Mouse (Mus musculus) intestine, embryonic 15.5 days (tissue): Measurements from ENCODE around the gene Incenp. TPM values are rescaled to one million over a fixed set of nuclear protein-coding genes. Genes with fewer than 3 reads are reported as not detected.

Source experiments
- ATAC-seq: fragments of 200-750 bp; cut with Nextera tagmentation; 2 replicates; pipeline ENCODE4 v1.8.0; 2017; ENCODE audit warnings: moderate TSS enrichment, moderate library complexity
- H3K27ac ChIP-seq: fragments of 300-500 bp; sonication (generic); 2 replicates; pipeline ENCODE4 v1.5.1; 2015; ENCODE audit warnings: mild to moderate bottlenecking, inconsistent platforms
- H3K27me3 ChIP-seq: fragments of 300-500 bp; sonication (generic); replicated peaks from 2 replicates; pipeline ENCODE4 v1.6.1; 2015; ENCODE audit warnings: inconsistent platforms
- H3K36me3 ChIP-seq: fragments of 300-500 bp; sonication (generic); 2 replicates; pipeline ENCODE4 v1.6.1; 2015; ENCODE audit warnings: inconsistent platforms
- H3K4me1 ChIP-seq: fragments of 300-500 bp; sonication (generic); replicated peaks from 2 replicates; pipeline ENCODE4 v1.6.1; 2015; ENCODE audit warnings: inconsistent platforms
- H3K4me2 ChIP-seq: fragments of 300-500 bp; sonication (generic); replicated peaks from 2 replicates; pipeline ENCODE4 v1.6.1; 2015; ENCODE audit warnings: mild to moderate bottlenecking, inconsistent platforms
- H3K4me3 ChIP-seq: fragments of 300-500 bp; sonication (generic); replicated peaks from 2 replicates; pipeline ENCODE4 v1.5.1; 2015; ENCODE audit warnings: inconsistent platforms
- H3K9ac ChIP-seq: fragments of 300-500 bp; sonication (generic); 2 replicates; pipeline ENCODE4 v1.6.1; 2015; ENCODE audit warnings: inconsistent platforms
- H3K9me3 ChIP-seq: fragments of 300-500 bp; sonication (generic); 2 replicates; pipeline ENCODE4 v1.6.1; 2016; ENCODE audit warnings: inconsistent platforms
- WGBS: fragments of 180-500 bp; shearing (Covaris S2); methylation state at CpG from one replicate; pipeline ENCODE4 v1.1.7; 2015; 5-methylcytosine and 5-hydroxymethylcytosine counted together
- polyA plus RNA-seq: library from polyadenylated mRNA; unstranded; fragments of >200 nt; fragmentation: Nextera tagmentation; extraction: Ambion mirVana; gene quantifications from 2 replicates; pipeline ENCODE4 v1.2.1, GENCODE M21; 2015

The Incenp gene
- polyA plus RNA-seq: 87.6 and 88.9 TPM in 2 replicates

DNA sequence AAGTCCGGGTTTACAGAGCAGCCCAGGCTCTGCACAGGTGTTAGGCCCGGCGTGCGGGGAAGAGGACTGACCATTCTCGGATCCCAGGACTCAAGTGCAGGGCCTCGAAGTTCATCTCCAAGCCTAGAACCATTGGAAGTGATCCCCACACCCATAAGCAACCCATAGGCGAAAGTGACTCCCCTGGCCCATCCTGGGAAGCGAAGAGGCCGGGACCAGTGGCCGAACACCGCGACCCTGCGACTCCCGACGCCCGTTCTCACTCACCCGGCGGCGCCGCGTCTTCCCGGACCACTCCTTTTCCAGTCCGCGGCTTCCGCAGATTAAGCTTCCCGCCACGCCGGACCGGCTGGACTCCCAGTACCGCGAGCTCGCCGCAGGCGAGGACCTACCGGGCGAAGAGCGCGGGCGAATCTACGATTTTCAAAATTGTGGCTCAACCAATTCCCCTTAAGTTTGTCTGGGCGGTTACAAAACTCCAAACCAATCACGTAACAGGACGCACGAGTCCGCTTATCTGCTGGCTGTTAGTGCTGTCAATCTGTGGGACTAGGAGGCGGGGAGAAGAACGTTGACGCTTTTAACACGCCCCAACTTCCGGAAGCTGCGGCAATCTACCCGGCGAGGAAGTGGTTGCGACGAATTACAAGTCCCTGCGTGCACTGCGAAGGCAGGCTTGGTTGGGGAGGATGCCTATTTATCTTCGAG is at the start of gene Incenp:
Gene Incenp (minus strand): TSS at position 480 of the 708 bp plus-strand sequence.
- H3K4me2 ChIP-seq: peak within 1 kb of the TSS; percentile 69
- peaks cover 17% of the 10 kb centered on the region for H3K4me1 ChIP-seq
- peak; percentile 98 for ATAC-seq
- H3K27ac ChIP-seq: peak within 1 kb of the TSS; percentile 93
- no peaks in the 10 kb centered on the region for H3K9me3 ChIP-seq
- H3K9ac ChIP-seq: peak within 1 kb of the TSS; percentile 72
- H3K4me3 ChIP-seq: peak within 1 kb of the TSS; percentile 76
- H3K36me3 ChIP-seq: peaks cover 7% of the 10 kb centered on the region
- WGBS: under 1% methylated on average over 58 of the region's 58 CpGs
- H3K27me3 ChIP-seq: no peaks in the 10 kb centered on the region

GRCm38 (mm10) chr19:9946986-9947385 is 47.6 kb upstream of the Incenp start:
- no peak for ATAC-seq
- WGBS: 61% methylated on average over 3 of the region's 3 CpGs

DNA sequence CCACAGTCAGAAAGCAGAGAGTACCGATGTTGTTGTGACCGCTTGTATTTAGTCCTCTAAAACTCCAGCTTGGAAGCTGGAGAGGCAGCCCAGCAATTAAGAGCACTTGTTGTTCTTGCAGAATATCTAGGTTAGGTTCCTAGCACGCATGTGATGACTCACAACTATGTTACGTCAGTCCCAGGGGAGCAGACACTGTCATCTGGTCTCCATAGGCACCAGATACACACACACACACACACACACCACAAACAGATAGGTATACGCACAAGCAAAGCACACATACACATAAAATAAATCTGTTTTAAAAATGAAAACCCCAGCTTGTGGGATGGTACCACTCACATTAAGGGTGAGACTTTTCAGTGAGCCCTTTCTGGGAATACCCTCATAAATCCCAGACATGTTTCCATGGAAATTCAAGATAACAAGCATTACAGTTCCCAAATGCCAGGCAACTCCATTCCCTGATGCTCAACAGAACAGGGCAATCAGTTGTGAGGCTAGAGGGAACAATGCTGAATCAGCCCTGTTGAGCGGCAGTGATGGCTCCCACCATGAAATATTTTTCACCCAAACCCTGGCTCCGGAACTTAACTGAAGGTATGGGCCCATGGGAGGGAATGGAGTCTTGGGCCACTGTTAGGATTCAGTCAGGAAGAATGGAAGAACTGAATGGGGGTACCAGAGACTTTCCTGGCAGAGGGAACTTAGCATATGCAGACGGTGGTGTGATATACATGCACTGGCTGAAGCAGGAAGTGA is 46.6 kb upstream of the Incenp start:
- Histone ChIP-seq H3K36me3 (no peaks in the 10 kb centered on the region), H3K27me3 (no peaks in the 10 kb centered on the region), H3K4me2 (no peak overlapping the region), H3K9ac (no peak overlapping the region), H3K4me3 (no peak overlapping the region), H3K27ac (no peak overlapping the region), H3K9me3 (no peaks in the 10 kb centered on the region), H3K4me1 (no peaks in the 10 kb centered on the region; the same call in 1 of the 2 replicates)
- ATAC-seq: no peak
- 85% methylated on average over 8 of the region's 8 CpGs for WGBS

More at GRCm38 (mm10) chr19:9946986-9947385, 47.6 kb upstream of the Incenp start:
- H3K9me3 ChIP-seq: no peaks in the 10 kb centered on the region
- no peak overlapping the region for H3K4me2 ChIP-seq
- no peaks in the 10 kb centered on the region; the same call in 1 of the 2 replicates for H3K4me1 ChIP-seq
- H3K9ac ChIP-seq: no peak overlapping the region
- no peak overlapping the region for H3K27ac ChIP-seq
- no peaks in the 10 kb centered on the region for H3K27me3 ChIP-seq
- H3K4me3 ChIP-seq: no peak overlapping the region
- no peaks in the 10 kb centered on the region for H3K36me3 ChIP-seq

DNA sequence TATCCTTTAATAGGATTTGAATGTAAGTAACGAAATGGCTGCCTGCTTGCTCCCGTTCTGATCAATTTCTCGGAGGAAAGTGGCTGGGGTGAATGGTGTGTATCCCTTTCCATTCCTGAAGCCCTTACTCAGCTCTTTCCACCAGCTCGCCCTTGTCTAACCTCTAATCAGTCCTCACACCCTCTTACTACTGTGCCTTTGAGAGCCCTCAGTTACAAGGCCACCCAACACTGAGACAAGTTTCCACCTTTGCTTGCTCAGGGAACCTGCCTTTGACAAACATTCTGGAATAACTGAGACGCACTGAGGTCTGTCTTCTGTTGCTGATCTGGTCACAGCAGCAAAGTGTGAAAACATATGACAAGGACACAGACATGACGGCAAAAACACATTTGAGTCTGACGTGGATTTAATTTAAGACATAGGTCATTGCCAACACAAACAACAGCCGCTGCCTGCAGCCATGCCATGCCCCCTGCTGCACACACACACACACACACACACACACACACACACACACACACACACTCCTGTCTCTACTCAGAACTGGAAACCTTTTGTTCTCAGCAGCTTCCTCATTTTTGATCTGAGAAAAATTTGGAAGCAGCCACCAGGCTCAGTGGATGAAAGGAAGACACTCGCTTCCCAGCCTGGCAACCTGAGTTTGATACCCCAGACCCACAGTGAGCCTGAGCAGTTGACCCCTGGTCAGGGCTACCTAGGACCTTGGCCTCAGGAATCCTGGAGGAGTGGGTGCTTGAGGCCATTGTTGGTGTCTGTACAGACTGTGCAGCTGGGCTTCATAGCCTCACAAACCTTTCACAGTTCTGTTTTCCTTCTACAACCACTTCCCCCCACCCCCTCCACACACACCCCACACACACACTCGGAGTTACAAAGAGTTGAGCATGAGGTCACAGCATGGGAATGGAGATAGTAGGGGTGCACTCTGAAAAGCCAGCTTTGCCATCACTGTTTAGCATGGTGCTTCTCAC is 43.5 kb upstream of the Incenp start:
- Histone ChIP-seq H3K9me3 (no peaks in the 10 kb centered on the region), H3K27ac (no peak overlapping the region), H3K4me1 (peaks cover 5% of the 10 kb centered on the region; the same call in 1 of the 2 replicates), H3K27me3 (no peaks in the 10 kb centered on the region), H3K36me3 (no peaks in the 10 kb centered on the region), H3K4me2 (no peak overlapping the region), H3K9ac (no peak overlapping the region), H3K4me3 (no peak overlapping the region)
- WGBS: 54% methylated on average over 10 of the region's 10 CpGs
- peak; percentile 37; the same call in 1 of the 2 replicates for ATAC-seq

- 35% methylated on average over 1 of the region's 1 CpGs for WGBS
- Histone ChIP-seq H3K9ac (no peak overlapping the region), H3K4me2 (no peak overlapping the region), H3K4me1 (peaks cover 5% of the 10 kb centered on the region; the same call in 1 of the 2 replicates), H3K9me3 (no peaks in the 10 kb centered on the region), H3K27ac (no peak overlapping the region), H3K4me3 (no peak overlapping the region), H3K36me3 (no peaks in the 10 kb centered on the region), H3K27me3 (no peaks in the 10 kb centered on the region)
- 0 out of 2 replicates have a peak, but pooled peaks have one; percentile 40 for ATAC-seq
Observed at GRCm38 (mm10) chr19:9941809-9942208, 42.5 kb upstream of the Incenp start.

DNA sequence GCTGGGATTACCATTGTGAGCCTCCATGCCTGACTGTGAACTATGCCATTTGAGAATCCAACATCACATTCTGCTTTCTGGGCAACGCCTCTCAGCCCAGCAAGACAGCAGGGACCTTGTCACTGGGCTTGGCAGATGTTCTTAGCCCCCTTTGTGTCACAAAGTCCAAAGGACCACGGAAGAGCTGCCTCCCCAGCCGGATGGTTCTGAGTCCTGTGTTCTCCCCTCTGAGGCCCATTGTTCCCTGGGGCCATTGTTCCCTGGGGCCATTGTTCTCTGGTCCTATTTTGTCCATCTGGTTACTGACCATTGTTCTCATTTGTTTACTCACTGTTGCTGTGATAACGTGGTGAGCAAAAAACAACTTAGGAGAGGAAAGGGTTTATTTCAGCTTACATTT is 41.6 kb upstream of the Incenp start:
- WGBS: 60% methylated on average over 4 of the region's 4 CpGs
- Histone ChIP-seq H3K27me3 (no peaks in the 10 kb centered on the region), H3K27ac (no peak overlapping the region), H3K4me1 (peaks cover 5% of the 10 kb centered on the region; the same call in 1 of the 2 replicates), H3K4me2 (no peak overlapping the region), H3K9me3 (no peaks in the 10 kb centered on the region), H3K4me3 (no peak overlapping the region), H3K9ac (no peak overlapping the region), H3K36me3 (no peaks in the 10 kb centered on the region)
- no peak for ATAC-seq

DNA sequence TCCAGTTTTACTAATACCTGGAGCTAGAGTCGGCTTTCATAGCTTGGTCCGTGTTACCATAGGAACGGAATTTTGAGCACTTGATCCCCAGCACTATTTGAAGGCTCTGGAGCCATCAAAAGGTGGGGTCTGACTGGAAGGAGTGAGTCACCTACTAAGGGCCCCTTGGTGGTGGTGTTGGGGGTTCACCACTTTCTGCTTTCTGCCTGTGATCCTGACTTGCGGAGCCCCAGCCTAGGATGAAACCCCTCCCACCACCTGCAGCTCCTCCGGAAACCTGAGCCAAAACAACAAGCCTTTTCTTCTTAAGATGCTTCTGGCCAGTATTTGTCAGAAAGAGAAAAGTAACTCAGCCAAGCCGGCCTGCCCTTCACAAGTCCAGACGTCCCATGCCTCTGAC is 40.5 kb upstream of the Incenp start:
- Histone ChIP-seq H3K27ac (no peak overlapping the region), H3K9me3 (no peaks in the 10 kb centered on the region), H3K36me3 (no peaks in the 10 kb centered on the region), H3K27me3 (no peaks in the 10 kb centered on the region), H3K4me2 (no peak overlapping the region), H3K4me1 (peaks cover 5% of the 10 kb centered on the region; the same call in 1 of the 2 replicates), H3K9ac (no peak overlapping the region), H3K4me3 (no peak overlapping the region)
- 71% methylated on average over 7 of the region's 7 CpGs for WGBS
- no peak for ATAC-seq

DNA sequence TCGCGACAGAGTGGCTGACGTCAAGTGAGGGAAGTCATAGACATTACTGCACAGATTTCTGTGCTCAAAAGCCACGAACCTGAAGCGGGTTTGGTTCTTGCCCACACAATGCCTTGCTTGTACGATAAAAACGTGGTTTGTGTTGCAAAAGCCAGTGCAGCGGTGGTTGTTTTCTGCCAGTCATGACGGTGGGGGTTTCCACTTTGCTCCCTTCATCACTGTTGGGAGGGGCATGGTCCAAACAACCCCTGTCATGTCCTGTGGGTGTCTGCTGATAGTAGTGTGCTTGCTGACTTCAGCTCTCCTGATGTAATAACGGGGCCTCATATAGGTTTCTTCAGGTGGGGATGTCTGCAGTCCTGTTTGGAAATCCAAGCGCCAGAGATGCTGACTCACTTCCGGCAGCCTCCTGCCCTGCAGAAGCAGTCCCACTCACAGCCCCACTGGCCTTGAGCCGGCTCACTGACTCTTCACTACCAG is 39.5 kb upstream of the Incenp start:
- H3K9me3 ChIP-seq: no peaks in the 10 kb centered on the region
- no peak for ATAC-seq
- no peaks in the 10 kb centered on the region for H3K36me3 ChIP-seq
- H3K9ac ChIP-seq: no peak overlapping the region
- H3K27me3 ChIP-seq: no peaks in the 10 kb centered on the region
- peaks cover 5% of the 10 kb centered on the region; the same call in 1 of the 2 replicates for H3K4me1 ChIP-seq
- no peak overlapping the region for H3K4me3 ChIP-seq
- no peak overlapping the region for H3K4me2 ChIP-seq
- H3K27ac ChIP-seq: no peak overlapping the region
- 61% methylated on average over 13 of the region's 13 CpGs for WGBS

GRCm38 (mm10) chr19:9938156-9938823 is 38.9 kb upstream of the Incenp start:
- no peak overlapping the region for H3K4me2 ChIP-seq
- WGBS: 65% methylated on average over 6 of the region's 6 CpGs
- no peaks in the 10 kb centered on the region for H3K27me3 ChIP-seq
- no peaks in the 10 kb centered on the region for H3K36me3 ChIP-seq
- H3K9me3 ChIP-seq: no peaks in the 10 kb centered on the region
- no peak overlapping the region for H3K9ac ChIP-seq
- no peak overlapping the region for H3K4me3 ChIP-seq
- H3K4me1 ChIP-seq: peaks cover 5% of the 10 kb centered on the region; the same call in 1 of the 2 replicates
- H3K27ac ChIP-seq: no peak overlapping the region
- no peak for ATAC-seq

GRCm38 (mm10) chr19:9937428-9937827 is 38.1 kb upstream of the Incenp start:
- Histone ChIP-seq H3K36me3 (no peaks in the 10 kb centered on the region), H3K4me2 (no peak overlapping the region), H3K4me1 (0 out of 2 replicates have a peak, but pooled peaks cover 5% of the 10 kb centered on the region), H3K9ac (no peak overlapping the region), H3K9me3 (no peaks in the 10 kb centered on the region), H3K27ac (no peak overlapping the region), H3K27me3 (no peaks in the 10 kb centered on the region), H3K4me3 (no peak overlapping the region)
- 61% methylated on average over 5 of the region's 5 CpGs for WGBS
- ATAC-seq: no peak

DNA sequence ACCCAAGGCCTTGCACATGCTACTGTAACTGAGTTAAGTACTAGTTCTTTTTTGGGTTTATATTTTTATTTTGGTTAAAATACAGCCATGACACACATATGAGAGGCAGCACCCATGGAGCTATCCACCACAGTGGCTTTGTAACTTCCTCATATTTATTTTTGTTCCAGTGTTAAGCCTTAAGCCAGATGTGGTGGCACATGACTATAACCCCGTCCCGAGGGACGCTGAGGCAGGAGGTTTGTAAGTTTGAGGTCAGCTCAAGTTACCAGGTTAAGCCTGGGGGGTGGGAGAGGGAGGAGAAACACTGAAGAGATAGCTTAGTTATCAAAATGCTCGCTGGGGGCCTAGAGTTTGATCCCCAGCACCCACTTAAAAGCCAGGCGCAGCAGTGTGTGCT is 37.2 kb upstream of the Incenp start:
- Histone ChIP-seq H3K4me2 (no peak overlapping the region), H3K9me3 (no peaks in the 10 kb centered on the region), H3K27ac (no peak overlapping the region), H3K27me3 (no peaks in the 10 kb centered on the region), H3K4me3 (no peak overlapping the region), H3K9ac (no peak overlapping the region), H3K36me3 (no peaks in the 10 kb centered on the region), H3K4me1 (0 out of 2 replicates have a peak, but pooled peaks cover 5% of the 10 kb centered on the region)
- 77% methylated on average over 5 of the region's 5 CpGs for WGBS
- ATAC-seq: no peak
